Mouse (Mus musculus) urinary bladder, adult 18-20 months (tissue): ENCODE results near the gene Hbb-bh1.
"Not testable (repeated sequence)": the region's sequence is repeated elsewhere in the genome, so short reads cannot be mapped to it uniquely, and the experiment has no call there.

ENCODE experiments used
- DNase-seq, 2 experiments: peaks; one replicate each; pipeline ENCODE4 v3.0.0; 2022; ENCODE audit warnings: low spot score in 2 of 2, mixed read lengths in 2 of 2

The Hbb-bh1 gene

GRCm38 (mm10) chr7:103843034-103843433, at the start of gene Hbb-bh1:
Gene Hbb-bh1, minus strand, starts transcription at chr7:103843164.
- DNase-seq = no peak

GRCm38 (mm10) chr7:103886152-103886551, 43.2 kb upstream of the Hbb-bh1 start, which contains the start of gene Olfr66:
Gene Olfr66, minus strand, starts transcription at chr7:103886252.
- no peak for DNase-seq

GRCm38 (mm10) chr7:103877093-103877492, 34.1 kb upstream of the Hbb-bh1 start:
- no peak for DNase-seq

GRCm38 (mm10) chr7:103874451-103874850, 31.5 kb upstream of the Hbb-bh1 start:
- no peak for DNase-seq

- DNase-seq = no peak
Measured at GRCm38 (mm10) chr7:103873064-103873463, 30.1 kb upstream of the Hbb-bh1 start.

- no peak for DNase-seq
Measured at GRCm38 (mm10) chr7:103870667-103871066, 27.7 kb upstream of the Hbb-bh1 start.

- DNase-seq = no peak
Measured at GRCm38 (mm10) chr7:103865716-103866115, 22.8 kb upstream of the Hbb-bh1 start.

GRCm38 (mm10) chr7:103861531-103861930, 18.6 kb upstream of the Hbb-bh1 start:
- no peak for DNase-seq

- DNase-seq = peak; percentile 2 to 24
Measured at GRCm38 (mm10) chr7:103860855-103861254, 17.9 kb upstream of the Hbb-bh1 start.

GRCm38 (mm10) chr7:103859076-103859475, 16.1 kb upstream of the Hbb-bh1 start:
- DNase-seq = no peak

- no peak for DNase-seq
Measured at GRCm38 (mm10) chr7:103854669-103855068, 11.7 kb upstream of the Hbb-bh1 start.

GRCm38 (mm10) chr7:103853090-103853489, 10.1 kb upstream of the Hbb-bh1 start, which contains the start of gene Hbb-y:
Gene Hbb-y, minus strand, starts transcription at chr7:103853216.
- no peak for DNase-seq

- no peak for DNase-seq
Measured at GRCm38 (mm10) chr7:103844525-103845325, 1.8 kb upstream of the Hbb-bh1 start.

- no peak for DNase-seq
Measured at GRCm38 (mm10) chr7:103840268-103840667, 2.7 kb downstream of the Hbb-bh1 start, which contains the start of gene Hbb-bh2. Gene Hbb-bh2, minus strand, starts transcription at chr7:103840520.

GRCm38 (mm10) chr7:103827808-103828207, 15.2 kb downstream of the Hbb-bh1 start, which contains the start of gene Hbb-bs:
Gene Hbb-bs, minus strand, starts transcription at chr7:103828096.
- DNase-seq = no peak

GRCm38 (mm10) chr7:103827139-103827538, 15.8 kb downstream of the Hbb-bh1 start:
- DNase-seq = not testable (repeated sequence)

GRCm38 (mm10) chr7:103826255-103826887, 16.6 kb downstream of the Hbb-bh1 start:
- no peak for DNase-seq

- DNase-seq = no peak
Measured at GRCm38 (mm10) chr7:103825536-103826254, 17.3 kb downstream of the Hbb-bh1 start.

GRCm38 (mm10) chr7:103824597-103824996, 18.4 kb downstream of the Hbb-bh1 start:
- no peak for DNase-seq

- not testable (repeated sequence) for DNase-seq
Measured at GRCm38 (mm10) chr7:103815085-103815484, 27.9 kb downstream of the Hbb-bh1 start.

GRCm38 (mm10) chr7:103813766-103814165, 29.2 kb downstream of the Hbb-bh1 start, which contains the start of gene Hbb-bt:
Gene Hbb-bt, minus strand, starts transcription at chr7:103813996.
- DNase-seq = no peak

- not testable (repeated sequence) for DNase-seq
Measured at GRCm38 (mm10) chr7:103813152-103813551, 29.8 kb downstream of the Hbb-bh1 start.
